Mouse (Mus musculus) liver, embryonic 14.5 days (tissue): Measurements from ENCODE around the gene Mtmr3. TPM values are rescaled to one million over a fixed set of nuclear protein-coding genes. Genes with fewer than 3 reads are reported as not detected.
A peak's percentile ranks its signal among the peaks of the same experiment; 100 is the strongest.
"Not testable (repeated sequence)": the region's sequence is repeated elsewhere in the genome, so short reads cannot be mapped to it uniquely, and the experiment has no call there.

ENCODE experiments used
- ATAC-seq: fragments of 200-750 bp; cut with Nextera tagmentation; 2 replicates; pipeline ENCODE4 v1.8.0; 2017; ENCODE audit warnings: moderate number of reproducible peaks, mild to moderate bottlenecking, moderate library complexity; ENCODE audit not compliant: insufficient read depth
- DNase-seq, 3 experiments: peaks; one replicate each; pipeline ENCODE4 v3.0.0-alpha.2; 2012 to 2013; ENCODE audit warnings: low read depth in 3 of 3, low spot score in 3 of 3
- H3K27ac ChIP-seq: fragments of 300-500 bp; sonication (generic); 2 replicates; pipeline ENCODE4 v1.5.1; 2014; ENCODE audit warnings: moderate library complexity, mild to moderate bottlenecking, control low read depth, inconsistent platforms
- H3K27me3 ChIP-seq: fragments of 300-500 bp; sonication (generic); 2 replicates; pipeline ENCODE4 v1.6.1; 2014; ENCODE audit warnings: mild to moderate bottlenecking, low read length, moderate library complexity; ENCODE audit not compliant: control insufficient read depth, insufficient read depth
- H3K36me3 ChIP-seq: fragments of 300-500 bp; sonication (generic); replicated peaks from 2 replicates; pipeline ENCODE4 v1.6.1; 2014; ENCODE audit warnings: low read depth; ENCODE audit not compliant: control insufficient read depth, insufficient read depth
- H3K4me1 ChIP-seq, 2 experiments: fragments of 200-500 bp in 1 of 2; fragments of 300-500 bp in 1 of 2; sonication (generic) in 1 of 2; replicated peaks; 2 replicates each; pipeline ENCODE4 v1.6.1; 2012 to 2014; ENCODE audit warnings: antibody characterized with exemption in 1 of 2, inconsistent platforms in 1 of 2, low read length in 1 of 2; ENCODE audit not compliant: control insufficient read depth in 2 of 2, insufficient read depth in 2 of 2
- H3K4me2 ChIP-seq: fragments of 300-500 bp; sonication (generic); 2 replicates; pipeline ENCODE4 v1.6.1; 2014; ENCODE audit warnings: low read depth, mild to moderate bottlenecking, control low read depth, moderate library complexity
- H3K4me3 ChIP-seq, 2 experiments: fragments of 200-500 bp in 1 of 2; fragments of 300-500 bp in 1 of 2; sonication (generic) in 1 of 2; 2 replicates each; pipeline ENCODE4 v1.5.1; 2012 to 2014; ENCODE audit warnings: low read depth in 2 of 2, low read length in 2 of 2, mild to moderate bottlenecking in 2 of 2, control low read depth in 1 of 2, inconsistent platforms in 1 of 2, moderate library complexity in 1 of 2; ENCODE audit not compliant: insufficient read depth in 1 of 2
- H3K9ac ChIP-seq: fragments of 300-500 bp; sonication (generic); replicated peaks from 2 replicates; pipeline ENCODE4 v1.6.1; 2014; ENCODE audit warnings: mild to moderate bottlenecking, control low read depth, moderate library complexity
- H3K9me3 ChIP-seq: fragments of 300-500 bp; sonication (generic); 2 replicates; pipeline ENCODE4 v1.6.1; 2016; ENCODE audit warnings: low read length, mixed read lengths; ENCODE audit not compliant: control insufficient read depth
- CTCF ChIP-seq: IDR thresholded peaks from 2 replicates; pipeline ENCODE4 v1.5.1; 2016; ENCODE audit warnings: antibody characterized with exemption, low read depth, control low read depth
- EP300 ChIP-seq: IDR thresholded peaks from 2 replicates; pipeline ENCODE4 v1.6.1; 2016; ENCODE audit warnings: antibody characterized with exemption, low read depth
- WGBS: fragments of 180-500 bp; shearing (Covaris S2); extraction: QIAGEN DNeasy Blood & Tissue Kit; methylation state at CpG from one replicate; pipeline ENCODE4 v1.1.7; 2014; ENCODE audit not compliant: insufficient replicate concordance; 5-methylcytosine and 5-hydroxymethylcytosine counted together
- polyA plus RNA-seq, 2 experiments: library from polyadenylated mRNA; depleted of rRNA in 1 of 2; stranded (reverse) in 1 of 2; unstranded in 1 of 2; fragments of >200 nt; fragmentation: Nextera tagmentation in 1 of 2; extraction: Ambion mirVana in 1 of 2; gene quantifications; 2 replicates each; pipeline versions ENCODE4 v1.2.1 to v1.2.3; 2012 to 2014

Gene Mtmr3
- polyA plus RNA-seq, 2 experiments = 20.3 to 24.3 TPM

- not testable (repeated sequence) for H3K27me3 ChIP-seq, H3K36me3 ChIP-seq, H3K9me3 ChIP-seq
- Histone ChIP-seq H3K4me3 (peak overlapping the region in 1 of 2 experiments; percentile 36; a peak in 2 of 4 replicates), H3K4me2 (peak overlapping the region; percentile 73), H3K9ac (peak overlapping the region; percentile 47), H3K4me1 (peaks cover 47 to 54% of the 10 kb centered on the region in 2 experiments), H3K27ac (peak overlapping the region; percentile 91)
- TF ChIP-seq EP300 = peak; percentile 80
- ATAC-seq (peak; percentile 89), DNase-seq (peak; percentile 70 to 81 (median 71))
- 13% methylated on average over 2 of the region's 2 CpGs for WGBS
Observed at GRCm38 (mm10) chr11:4576090-4576732, 18.5 kb downstream of the Mtmr3 start.

GRCm38 (mm10) chr11:4571491-4571901, 23.2 kb downstream of the Mtmr3 start:
- H3K4me1 ChIP-seq = peaks cover 35 to 38% of the 10 kb centered on the region in 2 experiments

GRCm38 (mm10) chr11:4566333-4566732, 28.3 kb downstream of the Mtmr3 start:
- H3K4me3 ChIP-seq = no peak overlapping the region
- H3K27me3 ChIP-seq = no peaks in the 10 kb centered on the region
- H3K36me3 ChIP-seq = no peaks in the 10 kb centered on the region
- no peak overlapping the region; the same call in 1 of the 2 replicates for H3K9ac ChIP-seq
- H3K27ac ChIP-seq = no peak overlapping the region
- no peaks in the 10 kb centered on the region for H3K9me3 ChIP-seq
- H3K4me2 ChIP-seq = no peak overlapping the region
- ATAC-seq = peak; percentile 79
- no peak for DNase-seq
- peaks cover 10 to 15% of the 10 kb centered on the region in 2 experiments for H3K4me1 ChIP-seq
- 30% methylated on average over 6 of the region's 6 CpGs for WGBS
- TF ChIP-seq EP300 (peak; percentile 34; the same call in 1 of the 2 replicates), CTCF (no peak)

More at GRCm38 (mm10) chr11:4571491-4571901, 23.2 kb downstream of the Mtmr3 start:
- 60% methylated on average over 4 of the region's 4 CpGs for WGBS
- H3K4me3 ChIP-seq = no peak overlapping the region
- no peak for ATAC-seq
- peak overlapping the region; percentile 51 for H3K27ac ChIP-seq
- no peak for TF ChIP-seq EP300
- no peak for TF ChIP-seq CTCF
- no peak overlapping the region; the same call in 1 of the 2 replicates for H3K9ac ChIP-seq
- no peak overlapping the region for H3K4me2 ChIP-seq
- H3K9me3 ChIP-seq = no peaks in the 10 kb centered on the region
- no peak for DNase-seq
- no peaks in the 10 kb centered on the region for H3K27me3 ChIP-seq
- 0 out of 2 replicates have a peak, but pooled peaks cover 3% of the 10 kb centered on the region for H3K36me3 ChIP-seq

GRCm38 (mm10) chr11:4565545-4565944, 29.1 kb downstream of the Mtmr3 start:
- TF ChIP-seq EP300 (no peak), CTCF (no peak)
- Histone ChIP-seq H3K9ac (no peak overlapping the region), H3K27me3 (no peaks in the 10 kb centered on the region), H3K4me3 (no peak overlapping the region), H3K9me3 (no peaks in the 10 kb centered on the region), H3K4me2 (no peak overlapping the region), H3K36me3 (no peaks in the 10 kb centered on the region), H3K4me1 (peaks cover 12 to 13% of the 10 kb centered on the region in 2 experiments), H3K27ac (no peak overlapping the region)
- DNase-seq (no peak), ATAC-seq (no peak)
- WGBS = 60% methylated on average over 2 of the region's 2 CpGs

GRCm38 (mm10) chr11:4553274-4554063, 41.2 kb downstream of the Mtmr3 start:
- DNase-seq (peak; percentile 73 to 79 (median 78)), ATAC-seq (peak; percentile 90)
- peak; percentile 90 for TF ChIP-seq EP300
- no peak for TF ChIP-seq CTCF
- H3K9me3 ChIP-seq = no peaks in the 10 kb centered on the region
- H3K9ac ChIP-seq = peak overlapping the region; percentile 75
- H3K27me3 ChIP-seq = no peaks in the 10 kb centered on the region
- H3K4me2 ChIP-seq = peak overlapping the region; percentile 60
- H3K4me3 ChIP-seq = peak overlapping the region in 1 of 2 experiments; percentile 19; a peak in 2 of 4 replicates
- peak overlapping the region; percentile 97 for H3K27ac ChIP-seq
- WGBS = 19% methylated on average over 2 of the region's 2 CpGs
- no peaks in the 10 kb centered on the region for H3K36me3 ChIP-seq
- H3K4me1 ChIP-seq = peaks cover 32 to 37% of the 10 kb centered on the region in 2 experiments
